Mouse (Mus musculus): ENCODE results near the gene Cdc34b.

Cdc34b gene

GRCm38 (mm10) chr11:94732773-94733172 lies 8.8 kb upstream of the Cdc34b start:
- no peak for DNase-seq (ENCODE audit: low spot score in 2 of 2)

GRCm38 (mm10) chr11:94735746-94736145 lies 5.8 kb upstream of the Cdc34b start:
- no peak for DNase-seq (ENCODE audit: low spot score in 2 of 2)

DNA sequence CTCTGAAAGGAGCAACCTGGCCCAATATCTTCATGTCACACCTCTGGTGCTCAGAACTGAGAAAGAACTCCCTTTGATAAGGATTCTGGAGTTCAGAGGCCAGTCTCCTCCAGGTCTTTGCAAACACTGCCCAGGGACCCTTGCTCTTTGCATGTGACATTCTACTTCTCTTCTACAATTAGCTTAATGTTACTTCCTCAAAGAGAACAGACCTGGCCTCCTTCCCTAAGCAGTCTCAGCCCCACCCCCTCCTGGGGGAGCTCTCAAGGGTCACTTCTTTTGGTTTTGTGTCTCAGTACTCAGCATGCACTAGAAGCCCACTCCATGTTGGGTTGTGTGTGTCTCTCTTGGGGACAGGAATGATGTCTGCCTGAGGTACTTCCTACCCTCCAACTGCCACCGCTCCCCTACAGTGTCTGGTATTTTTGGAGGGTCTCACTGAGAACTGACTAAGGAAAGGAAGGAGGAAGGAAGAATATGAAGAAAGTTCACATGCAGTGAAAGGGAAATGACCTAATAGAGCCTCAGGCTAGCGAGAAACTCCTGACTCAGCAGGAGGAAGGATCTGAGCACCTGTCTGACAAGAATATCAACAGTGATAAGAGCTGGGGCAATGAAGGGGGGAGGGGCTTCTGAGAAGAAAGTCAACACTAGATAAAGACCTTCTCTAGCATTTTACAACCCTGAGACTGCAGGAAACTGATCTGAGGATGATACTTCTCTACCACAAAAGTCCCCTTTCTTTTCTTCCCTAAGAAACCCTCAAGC lies 11.5 kb downstream of the Cdc34b start:
- no peak for DNase-seq (ENCODE audit: low spot score in 2 of 2)

- DNase-seq (ENCODE audit: low spot score in 2 of 2): no peak
These were observed 18.3 kb downstream of the Cdc34b start for GRCm38 (mm10) chr11:94759916-94760315.

- no peak for DNase-seq (ENCODE audit: low spot score in 2 of 2)
These were observed 18.8 kb downstream of the Cdc34b start for GRCm38 (mm10) chr11:94760364-94760763.

- no peak for DNase-seq (ENCODE audit: low spot score in 2 of 2)
These were observed 19.2 kb downstream of the Cdc34b start for GRCm38 (mm10) chr11:94760799-94761198.

GRCm38 (mm10) chr11:94762281-94762680 lies 20.7 kb downstream of the Cdc34b start:
- DNase-seq (ENCODE audit: low spot score in 2 of 2): no peak

GRCm38 (mm10) chr11:94762775-94763174 lies 21.2 kb downstream of the Cdc34b start:
- no peak for DNase-seq (ENCODE audit: low spot score in 2 of 2)

DNA sequence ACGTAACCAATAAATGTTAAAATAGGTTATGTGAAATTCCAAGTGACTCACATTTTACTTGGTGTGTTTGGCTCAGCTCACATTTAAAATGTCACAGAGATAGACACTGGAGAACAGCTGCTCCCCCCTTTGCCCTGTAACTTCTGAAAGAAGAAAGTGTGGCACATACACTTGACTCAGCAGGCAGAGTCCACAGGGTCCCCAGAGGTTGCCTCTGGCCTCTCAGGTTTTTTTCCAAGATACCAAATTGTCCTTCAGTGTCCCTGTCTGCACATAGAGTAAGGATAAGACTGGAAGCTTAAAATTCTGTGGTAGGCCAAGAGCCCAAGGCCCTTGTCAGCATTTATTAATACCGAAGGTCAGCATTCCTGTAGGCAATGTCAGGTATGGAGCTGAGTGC lies 25.7 kb downstream of the Cdc34b start:
- DNase-seq (ENCODE audit: low spot score in 2 of 2): no peak

GRCm38 (mm10) chr11:94772363-94773055 lies 30.9 kb downstream of the Cdc34b start:
- no peak for DNase-seq (ENCODE audit: low spot score in 2 of 2)

DNA sequence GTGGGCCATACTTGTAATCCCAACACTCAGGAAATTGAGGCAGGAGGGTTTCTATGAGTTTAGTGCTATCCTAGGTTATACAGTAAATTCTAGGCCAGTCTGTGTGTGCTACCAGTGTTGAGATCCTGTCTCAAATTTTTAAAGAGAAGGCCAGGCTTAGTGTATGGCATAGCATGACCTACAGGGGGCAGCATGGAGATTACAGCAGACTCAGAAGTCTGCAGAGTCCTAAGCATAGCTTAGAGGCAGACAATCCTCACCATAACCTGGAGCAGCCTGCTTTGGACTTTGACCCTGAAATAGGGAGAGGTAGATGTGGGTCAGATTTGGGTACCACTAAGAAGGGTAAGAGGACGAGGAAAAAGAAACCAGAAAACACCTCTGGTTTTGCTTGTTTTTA lies 32.3 kb downstream of the Cdc34b start:
- DNase-seq (ENCODE audit: low spot score in 2 of 2): no peak

- no peak for DNase-seq (ENCODE audit: low spot score in 2 of 2)
These were observed 33.4 kb downstream of the Cdc34b start for GRCm38 (mm10) chr11:94774887-94775497.

- no peak for DNase-seq (ENCODE audit: low spot score in 2 of 2)
These were observed 41.0 kb downstream of the Cdc34b start, which contains the start of gene Tmem92 for GRCm38 (mm10) chr11:94782603-94783002. Gene Tmem92 (minus strand): TSS chr11:94782703.

- DNase-seq (ENCODE audit: low spot score in 2 of 2): peak; percentile 22 to 31
These were observed 43.7 kb downstream of the Cdc34b start for GRCm38 (mm10) chr11:94785247-94785646.

DNA sequence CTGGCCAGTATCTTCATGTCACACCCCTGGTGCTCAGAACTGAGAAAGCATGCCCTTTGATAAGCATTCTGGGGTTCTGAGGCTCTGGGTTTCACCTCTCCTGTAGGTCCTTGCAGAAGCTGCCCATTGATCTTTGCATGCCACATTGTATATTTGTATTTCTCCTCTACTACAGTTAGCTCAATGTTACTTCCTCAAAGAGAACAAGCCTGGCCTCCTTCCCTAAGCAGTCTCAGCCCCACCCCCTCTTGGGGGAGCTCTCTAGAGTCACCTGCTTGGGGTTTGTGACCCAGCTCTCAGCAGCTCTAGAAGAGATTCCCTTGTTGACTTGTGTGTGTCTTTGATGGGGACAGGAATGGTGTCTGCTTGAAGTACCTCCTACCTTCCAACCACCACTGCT lies 50.1 kb downstream of the Cdc34b start:
- no peak for DNase-seq (ENCODE audit: low spot score in 2 of 2)

Measured in spleen, postnatal 14 days (tissue).